Mouse (Mus musculus): ENCODE measurements around the gene Rfx1.

DNA sequence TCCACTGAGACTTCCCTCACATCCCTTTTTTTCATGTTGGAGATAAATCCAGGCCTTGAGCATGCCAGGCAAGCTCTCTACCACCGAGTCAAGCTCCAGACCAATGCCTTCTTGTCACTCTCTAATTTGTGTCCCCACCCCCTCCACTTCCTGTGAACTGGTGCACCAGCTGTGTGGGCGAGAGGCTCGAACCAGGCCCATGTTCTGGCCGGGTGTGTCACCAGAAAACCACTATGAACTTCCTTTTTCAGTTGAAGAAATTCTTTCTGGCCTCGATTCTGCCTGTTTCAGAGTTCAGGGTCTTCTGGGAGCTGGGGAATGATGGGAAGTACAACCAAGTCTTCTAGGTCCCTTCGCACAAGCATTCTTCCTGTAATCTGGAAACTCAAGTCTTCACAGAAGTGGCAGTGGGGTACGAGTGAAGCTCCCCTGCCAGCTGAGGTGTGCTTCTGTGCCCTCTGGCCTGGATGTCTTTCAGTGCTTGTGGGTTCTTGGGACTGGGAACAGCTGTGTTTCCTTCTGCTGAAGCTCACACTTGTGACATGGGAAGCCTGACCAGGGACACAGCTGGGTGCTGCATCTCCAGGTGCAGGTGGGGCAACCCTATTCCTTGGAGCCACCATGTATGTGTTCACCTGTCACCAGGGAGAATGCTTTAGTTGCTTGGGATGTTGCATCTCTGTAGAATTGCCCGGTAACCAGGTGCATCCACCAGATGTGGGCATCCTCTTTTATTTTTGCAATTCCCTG is 2.6 kb upstream of the Rfx1 start:
- TF ChIP-seq CTCF (IDR thresholded peaks at IDR 0.05; ENCODE audit: low read depth, low read length), result no peak
- no peak for TF ChIP-seq GATA1 (IDR thresholded peaks at IDR 0.05; ENCODE audit: borderline replicate concordance, low read length)

All from G1E (cell line).